Mouse (Mus musculus): ENCODE results near the gene Stk40. TPM values are rescaled to one million over a fixed set of nuclear protein-coding genes. Genes with fewer than 3 reads are reported as not detected.

Gene Stk40
- total RNA-seq, 2 experiments from 2014 or later, result 74.6 to 80.1 TPM

- DNase-seq, result peak in 1 of 2 experiments; percentile 1
- intact Hi-C loops (cut with DNase I), result loop anchor here (5.0 kb wide), 2 partner anchors 44 to 124 kb away; no protein-coding TSS in a partner anchor
Measured at GRCm38 (mm10) chr4:126183034-126183433, 79.3 kb downstream of the Stk40 start.

- DNase-seq, result no peak
- intact Hi-C loops (cut with DNase I), result no loop called here
Measured at GRCm38 (mm10) chr4:126187096-126187495, 83.3 kb downstream of the Stk40 start.

Other genes with a start within 250 kb of the Stk40 start
- under 1 TPM; 0.30 to 0.41 TPM for gene Csf3r, start 79.4 kb upstream of the Stk40 start, total RNA-seq (2021)
- 10 to 100 TPM; 69.8 to 74.3 TPM for gene Mrps15, start 57.0 kb upstream of the Stk40 start, total RNA-seq (2021)
- 1 to 10 TPM; 1.2 to 2.5 TPM for gene Oscp1, start 45.4 kb upstream of the Stk40 start, total RNA-seq (2021)
- 1 to 10 TPM; 5.8 to 7.6 TPM for gene Lsm10, start 7.3 kb upstream of the Stk40 start, total RNA-seq (2021)
- gene Eva1b, start 43.8 kb downstream of the Stk40 start, total RNA-seq (2021), result 1 to 10 TPM; 5.5 to 6.8 TPM
- 1 to 10 TPM in 1 of 2 experiments, under 1 TPM in 1; 0.71 to 1.3 TPM for gene Sh3d21, start 59.5 kb downstream of the Stk40 start, total RNA-seq (2021)
- 100 to 1,000 TPM in 1 of 2 experiments, 10 to 100 TPM in 1; 87.9 to 106 TPM for gene Thrap3, start 98.8 kb downstream of the Stk40 start, total RNA-seq (2021)
- 100 to 1,000 TPM; 165 to 207 TPM for gene Map7d1, start 152.4 kb downstream of the Stk40 start, total RNA-seq (2021)
- 10 to 100 TPM; 15.9 to 17.9 TPM for gene Trappc3, start 158.4 kb downstream of the Stk40 start, total RNA-seq (2021)
- 1 to 10 TPM; 1.6 to 2.2 TPM for gene Col8a2, start 182.8 kb downstream of the Stk40 start, total RNA-seq (2021)
- 1 to 10 TPM; 7.6 to 7.8 TPM for gene Adprhl2, start 217.7 kb downstream of the Stk40 start, total RNA-seq (2021)
- gene Tekt2, start 221.7 kb downstream of the Stk40 start, total RNA-seq (2021), result under 1 TPM; 0.46 to 0.59 TPM